Mouse (Mus musculus) G1E (cell line): ENCODE data around the gene Kcnip4.

Experiments
- CTCF ChIP-seq: IDR thresholded peaks from 2 replicates; pipeline ENCODE4 v1.5.1; 2012; ENCODE audit warnings: low read depth, low read length, inconsistent platforms, mixed read lengths
- GATA1 ChIP-seq: IDR thresholded peaks from 2 replicates; pipeline ENCODE4 v1.6.1; 2012; ENCODE audit warnings: borderline replicate concordance, low read length, inconsistent platforms, mixed read lengths

- TF ChIP-seq CTCF, result no peak
- no peak for TF ChIP-seq GATA1
Measured at GRCm38 (mm10) chr5:48490864-48491477, 1033.7 kb downstream of the Kcnip4 start.
